Mouse (Mus musculus) megakaryocyte, embryonic 14.5 days (primary cell): ENCODE results near the gene Fstl1.

Experiments used
- FLI1 ChIP-seq: IDR thresholded peaks from 2 replicates; pipeline ENCODE4 v1.6.1; 2012; ENCODE audit warnings: low read length, inconsistent platforms, mixed read lengths
- GATA1 ChIP-seq: IDR thresholded peaks from 3 replicates; pipeline ENCODE4 v1.6.1; 2012; ENCODE audit warnings: mixed read lengths, low read length, inconsistent platforms, borderline replicate concordance

GRCm38 (mm10) chr16:37813691-37814382 is 37.2 kb downstream of the Fstl1 start:
- TF ChIP-seq FLI1 (no peak), GATA1 (no peak)
